Mouse (Mus musculus): ENCODE measurements around the gene Tmem91. TPM values are rescaled to one million over a fixed set of nuclear protein-coding genes. Genes with fewer than 3 reads are reported as not detected.
A peak's percentile ranks its signal among the peaks of the same experiment; 100 is the strongest.

Gene Tmem91
- polyA plus RNA-seq, 1 experiment from 2014 or later: 0.32 TPM

GRCm38 (mm10) chr7:25707581-25708292 lies 32.8 kb upstream of the Tmem91 start:
- no peak overlapping the region for H3K4me3 ChIP-seq (ENCODE audit: inconsistent target)
- H3K79me2 ChIP-seq (ENCODE audit: inconsistent target): peaks cover 23% of the 10 kb centered on the region; the same call in 1 of the 2 replicates
- peaks cover 9% of the 10 kb centered on the region for H3K36me3 ChIP-seq (ENCODE audit: inconsistent target)
- H3K27ac ChIP-seq: peak overlapping the region; percentile 97
- WGBS (ENCODE audit: missing documents): 25% methylated on average over 14 of the region's 15 CpGs

GRCm38 (mm10) chr7:25706578-25707170 lies 31.7 kb upstream of the Tmem91 start:
- peak overlapping the region; percentile 97 for H3K27ac ChIP-seq
- 3% methylated on average over 7 of the region's 7 CpGs for WGBS (ENCODE audit: missing documents)
- H3K36me3 ChIP-seq (ENCODE audit: inconsistent target): peaks cover 17% of the 10 kb centered on the region
- no peak overlapping the region for H3K4me3 ChIP-seq (ENCODE audit: inconsistent target)
- peaks cover 34% of the 10 kb centered on the region for H3K79me2 ChIP-seq (ENCODE audit: inconsistent target)

- H3K27ac ChIP-seq: peak overlapping the region; percentile 97
- WGBS (ENCODE audit: missing documents): 24% methylated on average over 6 of the region's 6 CpGs
- H3K4me3 ChIP-seq (ENCODE audit: inconsistent target): no peak overlapping the region
- peaks cover 42% of the 10 kb centered on the region for H3K79me2 ChIP-seq (ENCODE audit: inconsistent target)
- peaks cover 26% of the 10 kb centered on the region for H3K36me3 ChIP-seq (ENCODE audit: inconsistent target)
These were observed 30.9 kb upstream of the Tmem91 start for GRCm38 (mm10) chr7:25705801-25706251.

- 83% methylated on average over 37 of the region's 37 CpGs for WGBS (ENCODE audit: missing documents)
- Histone ChIP-seq H3K27ac (peak overlapping the region; percentile 97), H3K79me2 (ENCODE audit: inconsistent target) (peaks cover 52% of the 10 kb centered on the region), H3K4me3 (ENCODE audit: inconsistent target) (no peak overlapping the region), H3K36me3 (ENCODE audit: inconsistent target) (peaks cover 35% of the 10 kb centered on the region)
These were observed 29.9 kb upstream of the Tmem91 start for GRCm38 (mm10) chr7:25704716-25705364.

- 91% methylated on average over 9 of the region's 10 CpGs for WGBS (ENCODE audit: missing documents)
- H3K4me3 ChIP-seq (ENCODE audit: inconsistent target): no peak overlapping the region
- peaks cover 44% of the 10 kb centered on the region for H3K36me3 ChIP-seq (ENCODE audit: inconsistent target)
- peaks cover 60% of the 10 kb centered on the region for H3K79me2 ChIP-seq (ENCODE audit: inconsistent target)
- H3K27ac ChIP-seq: no peak overlapping the region
These were observed 29.0 kb upstream of the Tmem91 start for GRCm38 (mm10) chr7:25703793-25704494.

GRCm38 (mm10) chr7:25702350-25702749 lies 27.4 kb upstream of the Tmem91 start:
- H3K27ac ChIP-seq: no peak overlapping the region
- 83% methylated on average over 2 of the region's 2 CpGs for whole genome bisulfite sequencing (ENCODE audit: missing documents)
- H3K79me2 ChIP-seq (ENCODE audit: inconsistent target): peaks cover 67% of the 10 kb centered on the region
- H3K36me3 ChIP-seq (ENCODE audit: inconsistent target): peaks cover 57% of the 10 kb centered on the region
- H3K4me3 ChIP-seq (ENCODE audit: inconsistent target): no peak overlapping the region

- peaks cover 73% of the 10 kb centered on the region for H3K36me3 ChIP-seq (ENCODE audit: inconsistent target)
These were observed 25.8 kb upstream of the Tmem91 start for GRCm38 (mm10) chr7:25700732-25701131.

GRCm38 (mm10) chr7:25699851-25700250 lies 24.9 kb upstream of the Tmem91 start:
- H3K79me2 ChIP-seq (ENCODE audit: inconsistent target): peaks cover 92% of the 10 kb centered on the region
- WGBS (ENCODE audit: missing documents): 97% methylated on average over 13 of the region's 13 CpGs
- no peak overlapping the region for H3K4me3 ChIP-seq (ENCODE audit: inconsistent target)
- H3K36me3 ChIP-seq (ENCODE audit: inconsistent target): peaks cover 82% of the 10 kb centered on the region
- no peak overlapping the region for H3K27ac ChIP-seq

More at GRCm38 (mm10) chr7:25700732-25701131, 25.8 kb upstream of the Tmem91 start:
- peaks cover 83% of the 10 kb centered on the region for H3K79me2 ChIP-seq (ENCODE audit: inconsistent target)
- WGBS (ENCODE audit: missing documents): 92% methylated on average over 11 of the region's 12 CpGs
- no peak overlapping the region for H3K4me3 ChIP-seq (ENCODE audit: inconsistent target)
- no peak overlapping the region for H3K27ac ChIP-seq

- WGBS (ENCODE audit: missing documents): 89% methylated on average over 8 of the region's 8 CpGs
- H3K79me2 ChIP-seq (ENCODE audit: inconsistent target): peaks cover 99% of the 10 kb centered on the region
- no peak overlapping the region for H3K27ac ChIP-seq
- H3K4me3 ChIP-seq (ENCODE audit: inconsistent target): no peak overlapping the region
- peaks cover 73% of the 10 kb centered on the region for H3K36me3 ChIP-seq (ENCODE audit: inconsistent target)
These were observed 19.1 kb upstream of the Tmem91 start for GRCm38 (mm10) chr7:25694104-25694503.

- Histone ChIP-seq H3K4me3 (ENCODE audit: inconsistent target) (peak overlapping the region; percentile 50), H3K36me3 (ENCODE audit: inconsistent target) (peaks cover 35% of the 10 kb centered on the region), H3K27ac (peak overlapping the region; percentile 60), H3K79me2 (ENCODE audit: inconsistent target) (peaks cover 86% of the 10 kb centered on the region)
- WGBS (ENCODE audit: missing documents): 6% methylated on average over 5 of the region's 5 CpGs
These were observed 15.1 kb upstream of the Tmem91 start for GRCm38 (mm10) chr7:25690051-25690450.

GRCm38 (mm10) chr7:25689603-25690021 lies 14.6 kb upstream of the Tmem91 start:
- Histone ChIP-seq H3K27ac (peak overlapping the region; percentile 60), H3K4me3 (ENCODE audit: inconsistent target) (peak overlapping the region; percentile 50), H3K36me3 (ENCODE audit: inconsistent target) (peaks cover 30% of the 10 kb centered on the region), H3K79me2 (ENCODE audit: inconsistent target) (peaks cover 85% of the 10 kb centered on the region)
- 0% methylated on average over 12 of the region's 12 CpGs for WGBS (ENCODE audit: missing documents)

GRCm38 (mm10) chr7:25688810-25689586 lies 14.0 kb upstream of the Tmem91 start:
- 2% methylated on average over 47 of the region's 52 CpGs for WGBS (ENCODE audit: missing documents)
- peak overlapping the region; percentile 81 for H3K4me3 ChIP-seq (ENCODE audit: inconsistent target)
- peaks cover 79% of the 10 kb centered on the region for H3K79me2 ChIP-seq (ENCODE audit: inconsistent target)
- peak overlapping the region; percentile 91 for H3K27ac ChIP-seq
- H3K36me3 ChIP-seq (ENCODE audit: inconsistent target): peaks cover 24% of the 10 kb centered on the region; the same call in 1 of the 2 replicates

- peaks cover 13% of the 10 kb centered on the region; the same call in 1 of the 2 replicates for H3K36me3 ChIP-seq (ENCODE audit: inconsistent target)
- H3K4me3 ChIP-seq (ENCODE audit: inconsistent target): peak overlapping the region; percentile 81
- H3K27ac ChIP-seq: peak overlapping the region; percentile 91
- under 1% methylated on average over 47 of the region's 47 CpGs for WGBS (ENCODE audit: missing documents)
- H3K79me2 ChIP-seq (ENCODE audit: inconsistent target): peaks cover 68% of the 10 kb centered on the region
These were observed 12.9 kb upstream of the Tmem91 start for GRCm38 (mm10) chr7:25687811-25688401.
